Mouse (Mus musculus) midbrain, embryonic 13.5 days (tissue): ENCODE data around the gene Itgb7. TPM values are rescaled to one million over a fixed set of nuclear protein-coding genes. Genes with fewer than 3 reads are reported as not detected.

Source experiments
- ATAC-seq: fragments of 200-750 bp; cut with Nextera tagmentation; 2 replicates; pipeline ENCODE4 v1.8.0; 2017; ENCODE audit warnings: mild to moderate bottlenecking, moderate TSS enrichment, moderate library complexity
- H3K27ac ChIP-seq: fragments of 300-500 bp; sonication (generic); 2 replicates; pipeline ENCODE4 v1.5.1; 2015; ENCODE audit warnings: inconsistent platforms, mild to moderate bottlenecking, moderate library complexity
- H3K27me3 ChIP-seq: fragments of 300-500 bp; sonication (generic); 2 replicates; pipeline ENCODE4 v1.6.1; 2015; ENCODE audit warnings: mild to moderate bottlenecking, inconsistent platforms
- H3K36me3 ChIP-seq: fragments of 300-500 bp; sonication (generic); 2 replicates; pipeline ENCODE4 v1.6.1; 2015; ENCODE audit warnings: mild to moderate bottlenecking, inconsistent platforms
- H3K4me1 ChIP-seq: fragments of 300-500 bp; sonication (generic); replicated peaks from 2 replicates; pipeline ENCODE4 v1.6.1; 2015; ENCODE audit warnings: inconsistent platforms
- H3K4me2 ChIP-seq: fragments of 300-500 bp; sonication (generic); replicated peaks from 2 replicates; pipeline ENCODE4 v1.6.1; 2015; ENCODE audit warnings: moderate library complexity, mild to moderate bottlenecking, inconsistent platforms
- H3K4me3 ChIP-seq: fragments of 300-500 bp; sonication (generic); replicated peaks from 2 replicates; pipeline ENCODE4 v1.5.1; 2015; ENCODE audit warnings: mild to moderate bottlenecking, inconsistent platforms
- H3K9ac ChIP-seq: fragments of 300-500 bp; sonication (generic); replicated peaks from 2 replicates; pipeline ENCODE4 v1.6.1; 2015; ENCODE audit warnings: mild to moderate bottlenecking, inconsistent platforms
- H3K9me3 ChIP-seq: fragments of 300-500 bp; sonication (generic); 2 replicates; pipeline ENCODE4 v1.6.1; 2016; ENCODE audit warnings: mild to moderate bottlenecking, inconsistent platforms
- WGBS: fragments of 180-500 bp; shearing (Covaris S2); methylation state at CpG from one replicate; pipeline ENCODE4 v1.1.7; 2015; 5-methylcytosine and 5-hydroxymethylcytosine counted together
- polyA plus RNA-seq: library from polyadenylated mRNA; unstranded; fragments of >200 nt; fragmentation: Nextera tagmentation; extraction: Ambion mirVana; gene quantifications from 2 replicates; pipeline ENCODE4 v1.2.1, GENCODE M21; 2015

Gene Itgb7
- polyA plus RNA-seq, 1 experiment from 2014 or later, result 0.82 TPM

DNA sequence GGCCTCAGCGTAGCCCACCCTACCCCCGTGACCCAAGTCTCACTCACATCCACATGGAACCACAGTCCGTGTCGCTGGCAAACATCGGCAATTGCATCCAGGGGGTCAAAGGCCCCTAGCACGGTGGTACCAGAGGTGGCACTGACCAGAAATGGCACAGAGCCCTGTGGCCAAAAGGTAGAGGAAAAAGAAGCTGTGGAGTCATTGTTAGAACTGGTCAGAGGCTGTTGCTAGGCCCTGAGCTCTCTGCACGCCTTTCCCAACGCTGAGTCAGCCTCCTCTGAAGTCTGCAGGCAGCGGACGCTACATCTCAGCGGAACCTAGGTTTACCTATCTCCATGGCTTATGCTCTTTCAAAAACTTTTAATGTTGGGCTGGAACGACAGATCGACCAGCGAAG, 51.8 kb downstream of the Itgb7 start:
- H3K9ac ChIP-seq, result no peak overlapping the region
- H3K36me3 ChIP-seq, result peaks cover 18% of the 10 kb centered on the region
- no peak for ATAC-seq
- WGBS, result 90% methylated on average over 14 of the region's 14 CpGs
- no peak overlapping the region for H3K4me2 ChIP-seq
- no peak overlapping the region for H3K4me3 ChIP-seq
- H3K4me1 ChIP-seq, result no peaks in the 10 kb centered on the region
- no peaks in the 10 kb centered on the region for H3K9me3 ChIP-seq
- H3K27ac ChIP-seq, result no peak overlapping the region
- H3K27me3 ChIP-seq, result no peaks in the 10 kb centered on the region

DNA sequence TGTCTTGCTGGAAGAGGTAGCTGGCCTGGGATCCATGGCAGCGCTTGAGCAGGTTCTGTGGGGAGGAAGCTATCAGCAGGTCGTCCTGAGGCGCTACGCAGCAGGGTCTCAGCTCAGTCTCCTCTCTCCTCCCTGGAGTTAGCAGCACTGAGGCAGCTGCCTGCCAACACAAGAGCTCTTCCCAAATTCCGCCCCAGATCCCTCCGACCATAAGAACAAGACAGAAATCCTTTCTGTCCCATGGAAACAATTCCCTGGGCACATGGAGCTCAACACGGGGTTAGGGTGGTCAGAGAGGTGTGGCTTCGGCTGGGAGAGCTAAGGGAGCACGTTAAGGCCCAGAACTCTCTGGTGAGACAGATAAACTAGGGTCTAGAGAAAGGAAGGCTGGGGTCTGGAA, 52.6 kb downstream of the Itgb7 start:
- WGBS, result 79% methylated on average over 9 of the region's 9 CpGs
- no peak for ATAC-seq
- peaks cover 4% of the 10 kb centered on the region; the same call in 1 of the 2 replicates for H3K9me3 ChIP-seq
- no peak overlapping the region for H3K4me2 ChIP-seq
- H3K36me3 ChIP-seq, result peaks cover 13% of the 10 kb centered on the region
- H3K9ac ChIP-seq, result 0 out of 2 replicates have a peak overlapping the region, but pooled peaks have one; percentile 10
- H3K4me3 ChIP-seq, result no peak overlapping the region
- no peaks in the 10 kb centered on the region for H3K27me3 ChIP-seq
- H3K4me1 ChIP-seq, result no peaks in the 10 kb centered on the region
- no peak overlapping the region for H3K27ac ChIP-seq

DNA sequence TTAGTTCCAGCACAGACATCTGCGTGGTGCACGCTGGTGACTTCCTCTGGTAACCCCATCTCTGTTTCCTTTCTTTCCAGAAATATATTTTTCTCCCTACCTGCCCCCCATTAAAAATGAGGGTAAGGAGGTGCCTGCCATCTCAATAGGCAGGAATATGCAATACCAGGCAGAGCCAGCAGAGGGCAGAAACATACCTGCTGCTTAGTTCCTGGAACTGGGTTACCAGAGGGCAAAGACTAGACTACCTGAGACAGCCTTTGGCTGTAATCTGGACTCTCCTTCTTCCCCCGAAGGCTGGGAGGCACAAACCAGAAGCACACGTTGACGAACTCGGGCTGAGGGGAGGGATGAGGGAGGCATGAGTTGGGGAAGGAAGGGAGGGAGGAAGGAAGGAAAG, 53.5 kb downstream of the Itgb7 start:
- no peaks in the 10 kb centered on the region for H3K4me1 ChIP-seq
- H3K9ac ChIP-seq, result no peak overlapping the region
- no peaks in the 10 kb centered on the region for H3K27me3 ChIP-seq
- H3K27ac ChIP-seq, result no peak overlapping the region
- H3K9me3 ChIP-seq, result peaks cover 4% of the 10 kb centered on the region; the same call in 1 of the 2 replicates
- H3K4me3 ChIP-seq, result no peak overlapping the region
- H3K4me2 ChIP-seq, result no peak overlapping the region
- peaks cover 6% of the 10 kb centered on the region; the same call in 1 of the 2 replicates for H3K36me3 ChIP-seq
- ATAC-seq, result no peak
- 21% methylated on average over 6 of the region's 6 CpGs for WGBS

DNA sequence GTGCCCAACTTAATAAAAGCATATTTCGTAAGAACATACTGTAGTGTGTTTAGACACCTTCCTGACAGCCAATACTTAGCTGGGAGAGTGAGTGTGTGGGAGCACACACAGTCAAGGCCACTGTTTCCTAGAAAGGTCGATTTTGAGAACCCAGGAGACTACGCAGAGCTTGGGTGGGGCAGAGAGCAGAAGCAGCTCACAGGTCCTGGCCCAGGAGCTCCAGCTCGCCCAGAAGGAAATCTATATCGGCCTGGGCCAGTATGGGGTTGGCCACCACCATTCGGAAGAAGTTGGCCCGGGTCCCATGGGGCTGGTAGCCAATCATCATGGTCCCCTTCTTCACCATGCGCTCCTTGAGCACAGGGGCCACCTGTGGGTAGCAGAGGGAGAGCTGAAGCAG, 54.3 kb downstream of the Itgb7 start:
- Histone ChIP-seq H3K4me1 (no peaks in the 10 kb centered on the region), H3K27ac (no peak overlapping the region), H3K4me3 (no peak overlapping the region), H3K9me3 (peaks cover 4% of the 10 kb centered on the region; the same call in 1 of the 2 replicates), H3K9ac (no peak overlapping the region), H3K27me3 (no peaks in the 10 kb centered on the region), H3K36me3 (peaks cover 4% of the 10 kb centered on the region; the same call in 1 of the 2 replicates), H3K4me2 (no peak overlapping the region)
- WGBS, result 86% methylated on average over 8 of the region's 8 CpGs
- no peak for ATAC-seq

DNA sequence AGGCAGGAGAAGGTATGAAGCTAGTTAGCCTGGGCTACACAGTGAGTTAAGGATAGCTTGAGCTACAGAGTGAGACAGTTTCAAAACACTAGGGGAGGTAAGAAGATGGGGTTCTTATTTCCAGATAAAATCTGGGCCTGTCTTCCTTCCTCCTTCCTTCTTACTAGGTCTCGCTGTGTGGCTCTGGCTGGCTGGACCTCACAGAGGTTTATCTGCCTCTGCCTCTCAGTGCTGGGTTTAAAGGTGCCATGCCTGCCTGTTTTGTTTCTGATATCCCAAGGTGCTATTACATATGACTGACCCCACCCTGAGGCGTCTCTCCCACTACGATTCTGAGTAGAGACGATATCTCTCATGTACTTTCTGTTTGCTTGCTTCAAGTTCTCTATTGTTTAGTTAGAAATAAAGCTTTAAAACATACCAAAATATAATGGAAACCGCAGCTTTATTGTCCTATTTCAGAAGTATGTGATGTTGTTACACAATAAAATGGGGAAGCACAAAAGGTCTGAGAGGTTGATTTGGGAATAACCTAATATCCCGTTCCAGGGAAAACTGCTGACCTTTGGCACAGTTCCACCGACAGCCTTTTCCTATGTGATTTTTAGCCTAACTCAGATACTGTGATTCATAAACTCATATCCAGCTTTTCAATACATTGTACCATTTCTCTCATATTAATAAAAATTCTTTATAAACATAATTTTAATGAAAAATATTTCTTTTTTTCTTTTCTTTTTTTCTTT, 55.0 kb downstream of the Itgb7 start:
- Histone ChIP-seq H3K36me3 (peaks cover 4% of the 10 kb centered on the region; the same call in 1 of the 2 replicates), H3K9me3 (peaks cover 4% of the 10 kb centered on the region; the same call in 1 of the 2 replicates), H3K4me3 (no peak overlapping the region), H3K27ac (no peak overlapping the region), H3K4me2 (no peak overlapping the region), H3K9ac (no peak overlapping the region), H3K27me3 (no peaks in the 10 kb centered on the region), H3K4me1 (no peaks in the 10 kb centered on the region)
- WGBS, result 89% methylated on average over 7 of the region's 7 CpGs
- no peak for ATAC-seq

DNA sequence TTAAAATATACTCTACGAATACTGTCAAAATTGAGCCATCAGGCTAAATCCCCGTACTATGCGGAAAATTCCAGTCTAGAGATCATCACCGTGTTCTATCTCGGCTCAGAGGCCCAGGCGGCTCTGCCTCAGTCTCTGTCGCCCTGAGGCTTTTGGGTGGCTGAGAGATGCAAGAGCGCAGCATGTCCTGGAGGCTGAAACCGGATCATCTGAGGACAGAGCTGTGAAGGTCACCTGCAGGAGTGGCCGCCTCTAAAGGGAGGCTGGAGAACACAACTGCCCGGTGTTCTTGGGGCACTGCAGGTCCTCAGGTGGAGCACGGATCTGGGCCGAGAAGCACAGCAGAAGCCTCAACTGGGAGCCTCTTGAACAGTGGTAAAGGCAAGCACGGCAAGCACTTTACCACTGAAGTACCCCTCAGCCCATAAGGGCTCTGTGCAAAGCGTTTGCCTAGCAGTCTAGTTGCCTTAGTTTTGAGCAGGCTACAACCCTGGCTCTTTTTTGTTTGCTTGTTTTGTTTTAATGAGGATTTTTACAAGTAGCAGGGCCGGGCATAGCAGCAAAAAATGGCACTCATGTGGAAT, 55.9 kb downstream of the Itgb7 start:
- no peak overlapping the region for H3K4me3 ChIP-seq
- peaks cover 4% of the 10 kb centered on the region; the same call in 1 of the 2 replicates for H3K36me3 ChIP-seq
- no peak overlapping the region for H3K4me2 ChIP-seq
- no peaks in the 10 kb centered on the region for H3K27me3 ChIP-seq
- H3K27ac ChIP-seq, result no peak overlapping the region
- ATAC-seq, result no peak
- 89% methylated on average over 16 of the region's 16 CpGs for WGBS
- H3K9ac ChIP-seq, result no peak overlapping the region
- peaks cover 4% of the 10 kb centered on the region; the same call in 1 of the 2 replicates for H3K9me3 ChIP-seq
- no peaks in the 10 kb centered on the region for H3K4me1 ChIP-seq

DNA sequence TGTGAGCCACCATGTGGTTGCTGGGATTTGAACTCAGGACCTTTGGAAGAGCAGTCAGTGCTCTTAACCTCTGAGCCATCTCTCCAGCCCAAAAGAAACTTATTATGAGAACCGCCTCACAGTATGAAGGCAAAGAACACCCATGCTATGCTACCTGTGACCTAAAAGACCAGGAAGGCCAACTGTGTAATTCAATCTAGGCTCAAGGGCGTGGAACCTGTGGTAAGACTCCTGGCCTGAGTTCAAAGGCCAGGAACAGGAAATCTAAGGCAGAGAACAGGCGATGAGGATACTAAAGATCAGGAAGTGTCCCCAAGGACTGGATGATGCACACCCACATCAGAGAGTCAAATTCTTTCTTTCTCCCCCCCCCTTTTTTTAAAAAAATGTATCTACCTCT, 58.2 kb downstream of the Itgb7 start:
- Histone ChIP-seq H3K27ac (no peak overlapping the region), H3K4me2 (no peak overlapping the region), H3K4me1 (no peaks in the 10 kb centered on the region), H3K9me3 (peaks cover 4% of the 10 kb centered on the region; the same call in 1 of the 2 replicates), H3K27me3 (no peaks in the 10 kb centered on the region), H3K4me3 (no peak overlapping the region), H3K9ac (no peak overlapping the region), H3K36me3 (peaks cover 4% of the 10 kb centered on the region; the same call in 1 of the 2 replicates)
- no peak for ATAC-seq
- WGBS, result 88% methylated on average over 3 of the region's 3 CpGs

DNA sequence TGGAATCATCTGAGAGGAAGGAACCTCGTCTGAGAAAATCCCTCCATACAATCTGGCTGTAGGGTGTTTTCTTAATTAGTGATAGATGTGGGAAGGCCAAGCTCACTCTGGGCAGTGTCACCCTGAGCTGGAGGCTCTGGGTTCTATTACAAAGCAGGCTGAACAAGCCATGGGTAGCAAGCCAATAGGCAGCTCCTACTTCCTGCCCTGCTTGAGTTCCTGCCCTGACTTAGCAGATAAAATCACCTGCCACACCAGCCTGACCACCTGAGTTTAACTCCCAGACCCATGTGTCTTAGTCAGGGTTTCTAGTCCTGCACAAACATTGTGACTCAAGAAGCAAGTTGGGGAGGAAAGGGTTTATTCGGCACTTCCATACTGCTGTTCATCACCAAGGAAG, 62.7 kb downstream of the Itgb7 start:
- Histone ChIP-seq H3K4me2 (no peak overlapping the region), H3K36me3 (no peaks in the 10 kb centered on the region)
- ATAC-seq, result no peak

DNA sequence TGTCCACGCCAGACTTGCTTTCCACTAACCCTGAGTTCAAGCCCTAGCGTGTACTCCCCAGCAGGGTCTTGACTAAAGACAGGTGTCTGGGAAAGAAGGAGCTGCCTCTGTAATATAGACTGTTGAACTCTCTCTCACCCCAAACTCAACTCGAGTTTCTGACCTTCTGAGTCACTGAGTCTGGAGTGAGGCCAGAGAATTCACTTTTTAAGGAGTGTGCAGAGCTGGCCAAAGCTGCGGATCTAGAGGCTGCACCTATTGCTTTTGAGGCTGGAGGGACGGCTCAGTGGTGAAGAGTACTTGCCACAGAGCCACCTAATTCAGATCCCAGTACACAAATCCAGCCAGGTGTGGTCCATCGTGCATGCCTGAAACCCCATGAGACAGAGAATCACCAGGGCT, 64.1 kb downstream of the Itgb7 start:
- no peaks in the 10 kb centered on the region for H3K36me3 ChIP-seq
- no peak overlapping the region for H3K4me3 ChIP-seq
- 80% methylated on average over 6 of the region's 6 CpGs for WGBS
- no peak overlapping the region for H3K4me2 ChIP-seq
- no peak for ATAC-seq
- no peaks in the 10 kb centered on the region for H3K27me3 ChIP-seq
- no peak overlapping the region for H3K27ac ChIP-seq
- no peaks in the 10 kb centered on the region for H3K4me1 ChIP-seq
- H3K9me3 ChIP-seq, result no peaks in the 10 kb centered on the region
- H3K9ac ChIP-seq, result no peak overlapping the region

More for the DNA sequence above, 62.7 kb downstream of the Itgb7 start:
- Histone ChIP-seq H3K9ac (no peak overlapping the region), H3K9me3 (no peaks in the 10 kb centered on the region), H3K4me3 (no peak overlapping the region), H3K27me3 (no peaks in the 10 kb centered on the region), H3K4me1 (no peaks in the 10 kb centered on the region), H3K27ac (no peak overlapping the region)
- WGBS, result 69% methylated on average over 2 of the region's 2 CpGs

Other genes starting within 250 kb of the Itgb7 start
- 1.1 and 1.6 TPM in 2 replicates for gene Krt8, start 227.5 kb downstream of the Itgb7 start, polyA plus RNA-seq
- 1.2 and 2.5 TPM in 2 replicates for gene Krt18, start 203.8 kb downstream of the Itgb7 start, polyA plus RNA-seq
- 89.9 and 91.2 TPM in 2 replicates for gene Eif4b, start 158.2 kb downstream of the Itgb7 start, polyA plus RNA-seq
- 6.1 and 6.9 TPM in 2 replicates for gene Tns2, start 131.5 kb downstream of the Itgb7 start, polyA plus RNA-seq
- gene Spryd3, start 95.7 kb downstream of the Itgb7 start, polyA plus RNA-seq, result 38.0 and 38.5 TPM in 2 replicates
- gene Igfbp6, start 87.6 kb downstream of the Itgb7 start, polyA plus RNA-seq, result 0.72 and 0.81 TPM in 2 replicates
- not detected in 2 replicates for gene Soat2, start 81.4 kb downstream of the Itgb7 start, polyA plus RNA-seq
- 81.1 and 83.0 TPM in 2 replicates for gene Zfp740, start 28.7 kb downstream of the Itgb7 start, polyA plus RNA-seq
- gene Csad, start 27.2 kb downstream of the Itgb7 start, polyA plus RNA-seq, result 37.9 and 40.2 TPM in 2 replicates
- gene Rarg, start 25.6 kb upstream of the Itgb7 start, polyA plus RNA-seq, result 2.7 and 3.4 TPM in 2 replicates
- gene Gm9918, start 38.6 kb upstream of the Itgb7 start, polyA plus RNA-seq, result 0.07 and 0.12 TPM in 2 replicates
- 50.8 and 53.4 TPM in 2 replicates for gene Mfsd5, start 47.5 kb upstream of the Itgb7 start, polyA plus RNA-seq
- 11.0 and 13.3 TPM in 2 replicates for gene Espl1, start 64.3 kb upstream of the Itgb7 start, polyA plus RNA-seq
- 472 and 474 TPM in 2 replicates for gene Pfdn5, start 94.2 kb upstream of the Itgb7 start, polyA plus RNA-seq
- gene Myg1, start 99.8 kb upstream of the Itgb7 start, polyA plus RNA-seq, result 93.8 and 105 TPM in 2 replicates
- 41.4 and 44.1 TPM in 2 replicates for gene Aaas, start 118.8 kb upstream of the Itgb7 start, polyA plus RNA-seq
- 0.14 and 0.28 TPM in 2 replicates for gene Sp7, start 135.2 kb upstream of the Itgb7 start, polyA plus RNA-seq
- gene Sp1, start 174.2 kb upstream of the Itgb7 start, polyA plus RNA-seq, result 5.6 TPM in 2 replicates
- gene Amhr2, start 213.4 kb upstream of the Itgb7 start, polyA plus RNA-seq, result 0.30 and 0.74 TPM in 2 replicates
- gene Prr13, start 227.1 kb upstream of the Itgb7 start, polyA plus RNA-seq, result 113 and 119 TPM in 2 replicates
- 164 and 166 TPM in 2 replicates for gene Pcbp2, start 238.6 kb upstream of the Itgb7 start, polyA plus RNA-seq